Mouse (Mus musculus) cerebellum, adult 9-11 months (tissue): ENCODE data around the gene Cda.
A peak's percentile ranks its signal among the peaks of the same experiment; 100 is the strongest.

Experiments used
- DNase-seq: peaks from one replicate; pipeline ENCODE4 v3.0.0; 2022

Gene Cda

GRCm38 (mm10) chr4:138303742-138304141 is 64.0 kb downstream of the Cda start:
- DNase-seq, result peak; percentile 65

- DNase-seq, result no peak
Observed at GRCm38 (mm10) chr4:138303011-138303410, 64.8 kb downstream of the Cda start.

DNA sequence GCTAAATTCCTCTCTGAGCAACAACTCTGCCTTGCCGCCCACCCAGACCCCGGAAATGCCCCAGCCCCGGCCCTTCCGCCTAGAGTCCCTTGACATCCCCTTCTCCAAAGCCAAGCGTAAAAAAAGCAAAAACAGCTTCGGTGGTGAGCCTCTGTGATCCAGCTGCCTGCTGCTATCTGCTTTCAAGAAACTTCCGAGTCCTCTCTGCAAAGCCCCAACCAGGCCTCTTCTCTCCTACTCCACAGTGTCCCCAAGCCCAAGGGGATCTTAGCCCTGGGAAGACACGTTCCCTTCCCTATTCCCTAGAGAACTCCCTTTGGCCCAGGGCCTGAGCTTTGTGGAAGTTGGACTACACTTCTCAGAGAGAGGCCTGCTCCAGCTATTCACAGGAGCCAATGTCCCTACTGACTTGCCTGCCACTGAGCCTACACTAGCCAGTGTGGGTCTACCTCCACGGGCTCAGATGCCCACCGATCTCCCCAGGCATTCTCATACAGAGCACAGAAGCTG is 66.5 kb downstream of the Cda start:
- no peak for DNase-seq

DNA sequence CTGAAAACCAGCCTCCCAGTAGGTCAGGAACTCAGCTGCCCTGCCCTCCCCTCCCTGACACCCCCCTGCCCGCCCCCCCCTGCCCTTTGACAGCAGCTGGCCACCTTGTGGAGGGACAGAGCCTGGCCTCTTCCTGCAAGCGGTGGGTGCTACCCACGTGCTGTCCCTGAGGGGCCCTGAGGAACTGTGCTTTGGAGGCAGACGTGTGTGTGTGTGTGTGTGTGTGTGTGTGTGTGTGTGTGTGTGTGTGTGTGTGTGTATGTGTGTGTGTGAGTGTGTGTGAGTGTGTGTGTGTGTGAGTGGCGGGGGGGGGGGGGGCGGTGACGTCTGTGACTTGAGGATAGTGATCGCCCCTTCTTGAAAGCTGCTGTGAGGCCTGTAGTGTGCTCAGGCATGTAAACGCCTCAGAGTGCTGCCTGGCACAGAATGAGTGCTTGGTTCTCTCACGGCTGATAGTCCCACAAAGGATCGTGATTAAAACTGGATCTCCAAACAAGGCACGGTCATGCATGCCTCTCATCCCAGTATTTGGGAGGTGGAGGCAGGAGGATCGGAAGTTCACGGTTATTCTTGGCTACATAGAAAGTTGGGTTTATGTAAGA is 73.7 kb downstream of the Cda start:
- no peak for DNase-seq

- DNase-seq, result no peak
Observed at GRCm38 (mm10) chr4:138293261-138293948, 74.4 kb downstream of the Cda start.

DNA sequence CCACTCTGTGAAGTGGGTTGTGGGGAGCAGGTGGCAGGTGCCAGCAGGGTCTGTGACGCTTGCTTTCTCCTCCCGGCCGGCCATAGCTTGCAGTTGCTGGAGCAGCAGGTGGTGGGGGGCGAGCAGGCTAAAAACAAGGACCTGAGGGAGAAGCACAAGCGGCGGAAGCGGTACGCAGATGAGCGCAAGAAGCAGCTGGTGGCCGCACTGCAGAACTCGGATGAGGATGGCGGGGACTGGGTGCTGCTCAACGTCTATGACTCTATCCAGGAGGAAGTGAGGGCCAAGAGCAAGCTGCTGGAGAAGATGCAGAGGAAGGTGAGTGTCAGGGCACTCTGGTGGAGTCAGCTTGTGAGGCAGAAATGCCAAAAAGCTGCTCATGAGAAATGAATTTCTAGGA is 75.8 kb downstream of the Cda start:
- DNase-seq, result no peak

- DNase-seq, result no peak
Observed at GRCm38 (mm10) chr4:138288691-138289090, 79.1 kb downstream of the Cda start.
